1 mouse cellular context compared by ENCODE assay signal in the genomic region with DNA sequence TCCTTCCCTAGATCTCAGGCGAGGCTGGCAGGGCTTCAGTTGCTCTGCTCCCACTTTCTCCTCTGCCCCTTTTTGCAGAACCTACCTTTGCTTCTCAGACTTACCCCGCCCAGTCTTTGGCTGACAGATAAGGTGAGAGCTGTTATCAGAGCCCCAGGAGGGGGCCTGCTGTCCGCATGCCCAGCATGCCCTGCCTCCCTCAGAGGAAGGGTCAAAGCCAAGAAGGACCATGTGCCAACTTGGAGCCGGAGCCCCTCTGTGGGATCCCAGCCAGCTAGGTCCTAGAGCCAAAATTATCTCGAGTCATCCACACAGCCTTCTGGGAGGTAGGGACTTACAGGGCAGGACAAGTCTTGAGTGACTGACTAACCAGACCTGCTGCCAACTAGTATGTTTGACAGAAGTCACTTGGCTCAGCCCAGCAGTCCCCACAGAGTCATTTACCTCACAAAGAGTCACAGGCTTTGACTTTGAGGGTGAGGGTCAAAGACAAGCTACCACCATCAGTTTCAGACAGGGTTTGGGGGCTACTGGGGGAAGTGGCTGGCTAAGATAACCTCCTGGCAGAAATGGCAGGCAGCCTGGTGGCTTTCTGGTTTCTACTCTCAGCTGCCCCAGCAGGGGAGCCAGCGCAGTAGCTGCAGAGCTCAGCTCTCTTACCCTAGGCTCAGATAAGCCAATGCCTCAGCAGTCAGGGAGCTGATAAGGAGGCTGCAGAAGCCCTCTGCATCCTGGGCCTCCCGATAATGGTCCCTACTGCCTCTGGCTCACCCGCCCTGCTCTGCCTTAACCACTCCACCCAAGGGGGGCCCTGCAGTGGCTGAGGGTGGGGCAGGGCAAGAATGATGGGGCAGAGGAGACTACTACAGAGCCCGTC.
TF ChIP-seq lines count a peak whose summit lies in the region.

No protein-coding gene starts in this region.

TF ChIP-seq in MEL, 35 proteins besides CTCF, POLR2A, EP300 and RAD21 (continued from another document):
- TF ChIP-seq KAT2A (conservative IDR thresholded peaks at IDR 0.05; ENCODE audit: low read depth, low read length) (no peak), ZNF384 (IDR thresholded peaks at IDR 0.05; ENCODE audit: low read depth, low read length) (peak; percentile 35; the same call in 1 of the 2 replicates), UBTF (IDR thresholded peaks at IDR 0.05; ENCODE audit: borderline replicate concordance, insufficient read depth, low read depth, low read length) (no peak), MEF2A (IDR thresholded peaks at IDR 0.05; ENCODE audit: extremely low read depth, insufficient replicate concordance, low read depth, low read length, poor library complexity, severe bottlenecking) (0 out of 2 replicates have a peak, but pooled peaks have one; percentile 8), ELF1 (IDR thresholded peaks at IDR 0.05; ENCODE audit: low read depth, low read length) (0 out of 2 replicates have a peak, but pooled peaks have one; percentile 23), GABPA (IDR thresholded peaks at IDR 0.05; ENCODE audit: low read depth, low read length) (0 out of 2 replicates have a peak, but pooled peaks have one; percentile 36), ZMIZ1 (IDR thresholded peaks at IDR 0.05; ENCODE audit: low read depth, low read length) (peak; percentile 76; the same call in 1 of the 2 replicates), USF1 (IDR thresholded peaks at IDR 0.05; ENCODE audit: low read depth, low read length) (peak; percentile 15; the same call in 1 of the 2 replicates), POLR2AphosphoS2 (IDR thresholded peaks at IDR 0.05; ENCODE audit: low read length) (0 out of 2 replicates have a peak, but pooled peaks have one; percentile 45), SIN3A (IDR thresholded peaks at IDR 0.05; ENCODE audit: low read length) (peak; percentile 80), ETS1 (IDR thresholded peaks at IDR 0.05; ENCODE audit: low read depth, low read length) (peak; percentile 98), HCFC1 (IDR thresholded peaks at IDR 0.05; ENCODE audit: low read depth, low read length) (peak; percentile 57; the same call in 1 of the 2 replicates), NELFE (IDR thresholded peaks at IDR 0.05; ENCODE audit: low read depth, low read length) (peak; percentile 57; the same call in 1 of the 2 replicates), MXI1 (IDR thresholded peaks at IDR 0.05; ENCODE audit: low read depth, low read length) (peak; percentile 53), POLR2AphosphoS5 (IDR thresholded peaks at IDR 0.05; ENCODE audit: borderline replicate concordance, low read depth, low read length) (no peak), CHD1 (IDR thresholded peaks at IDR 0.05; ENCODE audit: low read depth, low read length) (no peak), ZC3H11A (IDR thresholded peaks at IDR 0.05; ENCODE audit: low read depth, low read length) (0 out of 2 replicates have a peak, but pooled peaks have one; percentile 2), USF2 (IDR thresholded peaks at IDR 0.05; ENCODE audit: borderline replicate concordance in 1 of 2, insufficient read depth in 1 of 2, low read depth in 1 of 2, low read length in 2 of 2) (no peak), GATA1 (IDR thresholded peaks at IDR 0.05; ENCODE audit: low read depth, low read length) (peak; percentile 100), CHD2 (IDR thresholded peaks at IDR 0.05; ENCODE audit: low read length) (peak; percentile 8; the same call in 1 of the 2 replicates), MAZ (IDR thresholded peaks at IDR 0.05; ENCODE audit: low read depth, low read length) (peak; percentile 94), TAL1 (IDR thresholded peaks at IDR 0.05; ENCODE audit: low read length) (peak; percentile 99), TCF12 (IDR thresholded peaks at IDR 0.05; ENCODE audit: low read depth, low read length) (peak; percentile 100), ZKSCAN1 (IDR thresholded peaks at IDR 0.05; ENCODE audit: low read depth, low read length) (no peak)
